Mouse (Mus musculus) olfactory bulb, adult 2 months (tissue): Measurements from ENCODE around the gene Uqcrq. TPM values are rescaled to one million over a fixed set of nuclear protein-coding genes. Genes with fewer than 3 reads are reported as not detected.

ENCODE experiments used
- H3K27ac ChIP-seq: fragments of 200-500 bp; 2 replicates; pipeline ENCODE4 v1.5.1; 2012; ENCODE audit warnings: low read depth, low read length; ENCODE audit not compliant: insufficient read depth
- H3K4me1 ChIP-seq: fragments of 200-500 bp; 2 replicates; pipeline ENCODE4 v1.6.1; 2012; ENCODE audit warnings: low read length; ENCODE audit not compliant: control insufficient read depth, insufficient read depth
- H3K4me3 ChIP-seq: fragments of 200-500 bp; 2 replicates; pipeline ENCODE4 v1.5.1; 2012; ENCODE audit warnings: mild to moderate bottlenecking, low read depth, low read length, moderate library complexity; ENCODE audit not compliant: insufficient read depth
- CTCF ChIP-seq: fragments of 200-500 bp; IDR thresholded peaks from 2 replicates; pipeline ENCODE4 v1.5.1; 2012; ENCODE audit warnings: low read depth, mild to moderate bottlenecking, low read length, moderate library complexity; ENCODE audit not compliant: insufficient read depth
- POLR2A ChIP-seq: fragments of 200-500 bp; IDR thresholded peaks from 2 replicates; pipeline ENCODE4 v1.6.1; 2012; ENCODE audit warnings: mild to moderate bottlenecking, low read depth, low read length, moderate library complexity; ENCODE audit not compliant: insufficient read depth
- WGBS: fragments of 180-500 bp; shearing (Covaris S2); methylation state at CpG from one replicate; pipeline ENCODE4 v1.1.7; 2018; 5-methylcytosine and 5-hydroxymethylcytosine counted together
- polyA plus RNA-seq: library from polyadenylated mRNA; stranded (reverse); fragments of >200 nt; gene quantifications from 2 replicates; pipeline ENCODE4 v1.2.4, GENCODE M21; 2012; ENCODE audit warnings: low replicate concordance; ENCODE audit not compliant: missing spikeins, insufficient read depth, insufficient read length

Uqcrq gene
- 1,358 TPM in 1 of 2 replicates, not detected in the other for polyA plus RNA-seq

DNA sequence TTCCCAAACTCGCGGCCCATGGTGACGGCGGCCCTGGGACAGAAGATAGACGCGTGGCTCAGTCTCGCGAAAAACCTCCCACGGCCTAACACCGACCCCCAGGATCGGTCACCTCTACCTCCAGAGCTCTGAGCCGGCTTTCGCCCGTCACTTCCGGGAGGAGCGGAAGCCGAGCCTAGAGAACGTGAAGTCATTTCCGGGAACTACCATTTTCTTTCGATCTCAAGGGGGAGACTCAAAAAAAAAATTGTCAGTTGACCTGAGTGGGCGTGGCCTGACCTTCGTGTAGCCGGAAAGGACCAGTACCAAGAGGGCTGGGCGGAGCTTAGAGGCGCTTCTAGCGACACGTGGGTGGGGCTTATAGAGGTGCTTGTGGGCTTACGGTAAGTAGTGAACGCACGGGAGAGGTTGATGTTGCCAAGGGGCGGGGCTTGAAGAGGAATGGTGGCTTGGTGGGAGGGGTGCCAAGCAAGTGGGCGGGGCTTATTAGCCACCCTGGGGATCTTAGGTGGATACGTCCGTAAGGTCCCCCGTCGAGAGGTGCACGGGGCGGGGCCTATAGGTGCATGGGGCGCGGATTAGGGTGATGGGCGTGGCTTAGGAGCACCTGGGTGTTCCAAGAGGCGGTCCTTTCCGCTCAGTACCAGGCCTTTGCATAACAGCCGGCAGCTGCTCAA is at the start of gene Uqcrq, which contains the start of gene Gdf9:
Uqcrq (minus strand) TSS at position 162 of the 677 bp plus-strand sequence.
Gdf9 (plus strand) TSS at position 354 of the 677 bp plus-strand sequence.
- H3K4me1 ChIP-seq: peaks cover 2% of the 10 kb centered on the region; the same call in 1 of the 2 replicates
- H3K27ac ChIP-seq: peak within 1 kb of the TSS; percentile 92
- peak within 1 kb of the TSS; percentile 86 for H3K4me3 ChIP-seq
- under 1% methylated on average over 44 of the region's 44 CpGs for WGBS
- TF ChIP-seq CTCF (no peak), POLR2A (peak; percentile 82)

DNA sequence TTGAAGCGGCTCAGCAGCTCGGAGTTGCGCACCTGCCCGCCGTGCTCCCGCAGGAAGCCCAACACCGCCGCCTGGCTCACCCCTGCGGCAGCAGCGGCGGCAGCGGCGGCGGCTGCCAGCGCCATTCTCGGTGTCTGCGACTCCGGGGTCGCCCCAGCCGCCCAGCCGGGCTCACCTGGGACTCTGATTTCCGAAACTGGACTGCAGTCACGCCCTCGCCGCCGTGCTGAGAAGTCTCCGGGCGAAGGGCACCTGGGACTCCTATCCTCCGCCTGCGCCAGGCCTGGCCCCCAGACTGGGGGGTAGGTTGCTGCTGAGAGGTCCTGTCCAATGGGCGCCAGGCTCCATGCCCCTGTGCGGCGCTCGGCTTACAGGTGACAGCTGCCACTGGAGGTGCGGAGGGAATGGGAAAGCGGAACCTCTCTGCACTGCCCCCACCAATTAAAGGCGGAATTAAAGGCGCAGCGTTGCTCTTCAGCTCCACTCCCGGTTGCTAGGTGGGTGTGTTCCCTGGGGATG is 49.2 kb upstream of the Uqcrq start, which contains the start of the genes Gm9945 and Sowaha:
Gm9945 (plus strand) TSS at position 384 of the 519 bp plus-strand sequence.
Sowaha (minus strand) TSS at position 492 of the 519 bp plus-strand sequence.
- H3K27ac ChIP-seq: peak within 1 kb of the TSS; percentile 7; the same call in 1 of the 2 replicates
- no peak; the same call in 1 of the 2 replicates for TF ChIP-seq POLR2A
- TF ChIP-seq CTCF: no peak
- peak within 1 kb of the TSS; percentile 57 for H3K4me3 ChIP-seq
- peaks cover 17% of the 10 kb centered on the region for H3K4me1 ChIP-seq
- WGBS: 1% methylated on average over 40 of the region's 40 CpGs

- Histone ChIP-seq H3K27ac (0 out of 2 replicates have a peak overlapping the region, but pooled peaks have one; percentile 0), H3K4me1 (peaks cover 19% of the 10 kb centered on the region), H3K4me3 (peak overlapping the region; percentile 57)
- TF ChIP-seq CTCF (no peak), POLR2A (no peak)
- 1% methylated on average over 62 of the region's 62 CpGs for WGBS
Observed at GRCm38 (mm10) chr11:53479171-53479782, 48.6 kb upstream of the Uqcrq start.

GRCm38 (mm10) chr11:53478383-53479170 is 47.9 kb upstream of the Uqcrq start:
- no peak overlapping the region for H3K27ac ChIP-seq
- H3K4me3 ChIP-seq: peak overlapping the region; percentile 57
- H3K4me1 ChIP-seq: peaks cover 19% of the 10 kb centered on the region
- WGBS: 12% methylated on average over 79 of the region's 79 CpGs
- TF ChIP-seq CTCF: no peak
- TF ChIP-seq POLR2A: no peak

DNA sequence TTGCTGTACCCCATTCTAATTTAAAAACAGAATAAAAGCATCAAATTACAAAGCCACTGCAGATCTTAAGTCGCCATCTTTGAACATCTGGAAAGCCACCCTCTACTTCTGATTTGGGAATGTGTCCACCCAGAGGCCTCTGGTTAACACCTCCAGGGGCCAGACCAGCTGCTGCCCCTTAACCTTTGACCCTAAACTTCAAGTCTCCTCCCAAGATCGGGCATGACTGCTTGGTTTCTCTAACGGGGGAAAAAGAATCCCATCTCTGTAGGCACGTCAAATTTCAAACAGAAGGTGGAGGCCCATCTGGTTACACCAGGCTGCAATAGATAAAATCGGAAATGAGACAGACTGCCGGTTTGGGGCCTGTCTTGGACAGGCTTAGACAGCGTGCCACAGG is 47.2 kb upstream of the Uqcrq start:
- TF ChIP-seq CTCF: no peak
- Histone ChIP-seq H3K4me1 (peaks cover 19% of the 10 kb centered on the region), H3K4me3 (0 out of 2 replicates have a peak overlapping the region, but pooled peaks have one; percentile 57), H3K27ac (no peak overlapping the region)
- WGBS: 80% methylated on average over 7 of the region's 7 CpGs

DNA sequence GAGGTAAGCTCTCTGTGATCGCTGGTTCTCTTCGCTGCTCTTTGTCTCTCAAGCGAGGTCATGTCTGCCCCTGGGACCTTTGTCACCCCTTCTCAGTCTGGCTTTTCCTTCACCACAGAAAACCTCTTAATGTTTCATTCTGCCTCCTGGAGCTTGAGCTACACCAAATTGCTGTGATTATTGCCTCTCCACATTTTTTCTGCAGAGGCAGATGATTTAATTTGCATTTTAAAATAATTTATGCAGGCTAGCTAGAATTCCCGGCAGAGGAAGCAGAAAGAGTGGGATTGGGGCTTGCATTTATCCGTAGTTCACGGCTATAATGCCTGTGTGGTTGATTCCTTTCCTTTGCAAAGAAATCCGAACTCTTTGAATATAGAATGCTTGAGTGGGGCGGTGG is 45.0 kb upstream of the Uqcrq start:
- 37% methylated on average over 8 of the region's 8 CpGs for WGBS
- Histone ChIP-seq H3K27ac (no peak overlapping the region), H3K4me1 (peaks cover 25% of the 10 kb centered on the region), H3K4me3 (no peak overlapping the region)
- TF ChIP-seq POLR2A (no peak), CTCF (no peak)

DNA sequence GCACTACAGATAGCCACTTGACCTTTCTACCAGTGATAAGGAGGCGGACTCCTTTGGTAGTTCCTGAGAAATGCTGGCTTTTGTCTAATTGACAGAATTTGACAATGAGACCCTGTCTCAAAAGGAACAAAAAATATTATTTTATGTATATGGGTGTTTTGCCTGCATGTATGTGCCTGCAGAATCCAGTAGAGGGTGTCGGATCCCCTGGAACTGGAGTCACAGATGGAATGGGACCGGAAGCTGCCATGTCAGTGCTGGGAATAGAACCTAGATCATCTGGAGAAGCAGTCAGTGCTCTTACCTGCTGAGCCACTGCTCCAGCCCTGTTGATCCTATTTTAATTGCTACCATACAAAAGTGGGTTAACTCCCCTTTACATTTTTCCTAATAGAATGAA is 42.1 kb upstream of the Uqcrq start:
- 87% methylated on average over 3 of the region's 3 CpGs for WGBS
- TF ChIP-seq CTCF (no peak), POLR2A (no peak)
- H3K4me3 ChIP-seq: no peak overlapping the region
- H3K4me1 ChIP-seq: peaks cover 17% of the 10 kb centered on the region
- H3K27ac ChIP-seq: no peak overlapping the region

DNA sequence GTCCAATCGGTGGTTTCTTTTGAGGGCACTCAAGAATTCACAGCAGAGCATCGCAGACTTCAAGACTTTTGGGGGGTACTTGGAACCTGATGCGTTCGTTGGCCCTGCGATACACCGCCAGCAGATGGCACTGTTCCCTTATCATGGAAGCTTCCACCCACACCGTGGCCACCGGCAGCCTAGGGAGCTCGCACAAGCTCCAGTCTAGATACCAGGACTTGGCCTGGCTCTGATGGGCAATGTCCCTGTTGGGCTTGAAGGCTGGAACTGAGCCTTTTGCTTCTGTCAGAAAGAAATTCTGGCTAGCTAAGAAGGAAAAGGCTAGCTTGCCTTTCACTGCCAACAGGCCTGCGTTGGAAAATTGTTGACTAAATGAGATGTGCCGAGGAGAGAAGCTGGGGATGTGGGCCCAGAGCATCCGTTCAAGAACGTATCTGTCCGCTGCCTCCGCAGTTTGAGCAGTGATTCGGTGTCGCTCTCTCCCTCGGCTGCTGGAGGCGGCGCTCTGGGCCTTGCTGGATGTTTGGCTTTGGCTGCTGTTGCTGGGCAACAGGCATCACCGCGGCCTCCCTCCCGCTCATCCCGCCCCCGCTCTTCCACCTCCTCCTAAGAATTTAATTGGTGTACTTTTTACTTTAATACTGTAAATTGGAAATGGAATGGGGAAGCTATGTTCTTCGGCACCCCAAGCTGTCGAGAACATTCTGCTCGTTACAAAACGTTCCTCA is 39.5 kb upstream of the Uqcrq start, which contains the start of gene Gm9837:
Gm9837 (minus strand) TSS at position 512 of the 728 bp plus-strand sequence.
- 2% methylated on average over 29 of the region's 29 CpGs for WGBS

More for the DNA sequence above, 39.5 kb upstream of the Uqcrq start, which contains the start of gene Gm9837:
- TF ChIP-seq CTCF (peak; percentile 92), POLR2A (0 out of 2 replicates have a peak, but pooled peaks have one; percentile 52)
- H3K4me3 ChIP-seq: peak within 1 kb of the TSS; percentile 14
- H3K27ac ChIP-seq: peak within 1 kb of the TSS; percentile 87
- H3K4me1 ChIP-seq: peaks cover 27% of the 10 kb centered on the region
